Mouse (Mus musculus) c-Kit-positive CD71-negative TER-119-negative erythroid progenitor cells, embryonic 14.5 days (primary cell): ENCODE measurements around the gene Zfp280c.
A peak's percentile ranks its signal among the peaks of the same experiment; 100 is the strongest.

Experiments
- DNase-seq: peaks from one replicate; pipeline ENCODE4 v3.0.0-alpha.2; 2013; ENCODE audit warnings: low read depth

The Zfp280c gene

GRCm38 (mm10) chrX:48594099-48594760, at the start of gene Zfp280c:
TSS of gene Zfp280c (minus strand) at chrX:48594504.
- DNase-seq: peak; percentile 30

GRCm38 (mm10) chrX:48637032-48637431, 42.7 kb upstream of the Zfp280c start:
- no peak for DNase-seq

DNA sequence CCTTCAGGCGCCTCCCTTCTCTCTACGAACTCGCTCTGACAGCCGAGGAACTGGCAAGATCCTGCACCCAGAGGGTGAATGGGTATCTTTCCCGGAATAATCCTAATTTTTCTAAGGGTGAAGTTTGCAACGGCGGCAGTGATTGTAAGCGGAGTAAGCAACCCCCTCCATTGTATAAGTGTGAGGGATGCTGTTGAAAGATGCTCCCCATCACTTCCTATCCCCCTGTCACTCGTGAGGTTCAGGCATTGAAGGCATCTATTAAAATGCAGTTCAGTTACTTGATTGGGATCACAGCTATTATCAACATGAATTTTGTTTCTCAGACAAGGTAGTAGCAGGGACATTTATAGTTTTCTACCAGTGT, 29.7 kb upstream of the Zfp280c start:
- no peak for DNase-seq

DNA sequence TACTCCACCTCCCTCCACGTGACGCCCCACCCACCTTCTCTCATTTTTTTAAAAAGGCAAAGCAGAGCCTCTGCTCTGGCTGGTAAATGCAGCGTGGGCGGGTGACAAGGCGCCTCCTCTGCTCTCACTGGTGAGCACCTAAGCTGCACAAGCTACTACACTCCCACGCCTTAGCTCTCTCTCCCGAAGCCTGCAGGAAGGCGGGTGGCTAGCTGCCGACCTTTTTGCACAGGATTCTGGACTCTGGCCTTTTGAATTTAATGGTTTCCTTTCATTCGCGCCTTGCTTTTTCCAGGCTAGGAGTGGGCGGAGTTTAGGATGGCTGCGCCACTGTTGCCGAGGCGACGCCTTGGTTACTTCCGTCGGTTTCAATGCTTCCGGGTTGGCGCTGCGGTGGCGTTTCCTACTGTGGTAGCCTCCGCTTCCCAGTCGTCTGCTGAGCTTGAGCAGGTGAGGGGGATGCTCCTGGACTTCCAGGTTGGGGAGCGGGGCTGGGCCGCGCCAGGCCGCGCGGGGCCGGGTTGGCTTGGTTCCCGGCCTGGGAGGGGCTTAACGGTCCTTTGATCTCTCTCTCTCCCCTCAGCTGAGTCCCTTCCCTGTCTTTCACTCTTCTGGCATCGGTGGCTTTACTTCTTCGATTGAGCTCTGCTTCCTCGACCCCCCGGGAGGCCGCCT, 29.2 kb upstream of the Zfp280c start, which contains the start of gene Slc25a14:
Gene Slc25a14 (plus strand): TSS at position 35 of the 675 bp plus-strand sequence.
- peak; percentile 55 for DNase-seq

DNA sequence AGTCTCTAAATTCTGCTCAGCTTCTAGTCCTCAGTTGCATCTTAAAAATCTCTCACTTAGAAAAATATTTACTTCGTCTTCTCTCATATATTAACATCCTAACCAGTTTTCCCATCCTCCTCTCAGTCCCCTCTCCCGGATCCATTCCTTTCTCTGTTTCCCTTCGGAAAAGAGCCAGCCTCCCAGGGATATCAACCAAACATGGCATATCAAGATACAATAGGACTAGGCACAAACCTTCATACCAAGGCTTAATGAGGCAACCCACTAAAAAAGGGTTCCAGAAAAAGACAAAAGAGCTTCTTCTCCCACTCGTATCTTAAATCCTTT, 28.7 kb upstream of the Zfp280c start:
- DNase-seq: no peak

DNA sequence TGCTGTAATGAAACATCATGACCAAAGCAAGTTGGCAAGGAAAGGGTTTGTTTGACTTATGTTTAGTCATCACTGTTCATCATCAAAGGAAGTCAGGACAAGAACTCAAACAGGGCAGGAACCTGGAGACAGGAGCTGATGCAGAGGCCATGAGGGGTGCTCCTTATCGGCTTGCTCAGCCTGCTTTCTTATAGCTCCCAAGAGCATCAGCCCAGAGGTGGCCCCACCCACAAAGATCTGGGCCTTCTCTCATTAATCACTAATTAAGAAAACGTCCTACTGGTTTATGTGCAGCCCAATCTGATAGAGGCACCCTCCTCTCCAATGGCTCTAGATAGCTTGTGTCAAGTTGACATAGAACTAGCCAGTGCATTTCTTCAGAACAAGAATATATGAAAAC, 10.6 kb upstream of the Zfp280c start:
- no peak for DNase-seq

GRCm38 (mm10) chrX:48596906-48597305, 2.6 kb upstream of the Zfp280c start:
- DNase-seq: no peak

DNA sequence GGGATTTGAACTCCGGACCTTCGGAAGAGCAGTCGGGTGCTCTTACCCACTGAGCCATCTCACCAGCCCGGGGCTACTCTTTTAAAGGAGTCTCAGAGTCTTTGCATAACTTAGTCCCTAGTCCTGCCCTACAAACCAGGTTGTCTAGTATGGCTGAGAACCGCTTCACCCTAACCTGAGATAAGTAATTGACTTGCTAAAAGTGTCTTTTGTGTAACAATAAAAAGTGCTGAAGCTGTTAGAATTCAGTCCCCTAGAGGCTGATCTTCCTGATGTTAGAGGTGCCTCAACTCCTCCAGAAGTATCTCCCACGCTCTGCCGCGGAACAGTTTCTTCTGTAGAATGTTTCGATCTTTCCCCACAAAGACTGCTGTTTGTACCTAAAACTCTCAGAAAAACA, 1.7 kb upstream of the Zfp280c start:
- DNase-seq: no peak

GRCm38 (mm10) chrX:48593721-48594098, 594 bp downstream of the Zfp280c start:
- no peak for DNase-seq

DNA sequence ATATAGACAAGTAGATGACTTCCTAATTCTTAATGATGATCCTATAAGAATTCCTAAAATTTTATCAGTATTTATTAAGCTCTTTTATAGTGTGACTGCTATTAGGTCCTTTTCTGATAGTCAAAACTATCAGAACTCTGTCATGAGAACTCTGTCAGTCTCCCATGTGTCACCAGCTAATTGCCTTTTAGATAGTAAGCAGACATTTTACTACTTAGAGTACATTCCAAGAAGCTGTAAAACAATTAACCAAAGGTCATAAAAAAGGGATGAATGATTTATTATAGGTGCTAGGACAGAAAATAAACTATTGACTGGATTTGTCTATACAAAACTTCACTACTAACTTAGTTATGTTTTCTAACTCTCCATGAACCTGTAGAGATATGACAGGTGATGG, 11.0 kb downstream of the Zfp280c start:
- no peak for DNase-seq

DNA sequence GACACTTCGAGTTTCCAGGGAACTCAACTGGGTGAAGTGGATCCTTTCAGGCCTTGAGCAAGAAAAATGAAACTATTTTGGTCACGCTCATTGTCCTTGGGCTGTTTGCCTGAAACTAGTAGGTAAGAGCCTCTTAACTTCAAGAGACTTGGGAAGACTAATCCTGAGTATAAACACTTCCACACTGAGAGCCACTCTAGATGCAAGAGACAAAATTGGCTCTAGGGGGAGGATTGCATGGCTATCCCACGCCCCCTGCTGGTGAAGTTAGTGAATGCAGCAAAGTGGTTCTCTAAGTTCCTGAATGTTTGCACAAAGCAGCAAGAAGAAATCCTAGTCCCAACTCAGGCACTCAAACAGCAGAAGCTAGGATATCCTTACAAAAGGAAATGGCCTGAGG, 62.1 kb downstream of the Zfp280c start:
- peak; percentile 57 for DNase-seq

- DNase-seq: no peak
Observed at GRCm38 (mm10) chrX:48526435-48526834, 67.9 kb downstream of the Zfp280c start.

DNA sequence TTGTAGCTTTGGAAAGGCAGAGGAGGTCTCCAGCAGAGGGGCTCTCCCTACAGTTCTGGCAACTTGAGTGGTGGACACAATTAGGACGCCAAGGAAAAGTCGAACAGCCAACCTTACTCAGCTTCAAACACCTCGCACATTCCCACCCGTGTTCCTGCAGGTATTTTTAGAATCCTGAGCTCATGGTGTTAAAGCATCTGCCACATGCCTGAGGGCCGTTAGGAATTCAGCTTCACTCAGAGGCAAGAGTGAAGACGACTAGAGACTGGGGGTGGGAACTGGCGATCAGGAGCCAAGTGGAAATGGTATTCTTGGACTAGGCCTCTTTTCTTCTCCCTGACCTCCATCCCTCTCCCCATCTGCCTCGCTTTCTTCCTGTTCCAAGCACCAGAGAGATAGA, 68.4 kb downstream of the Zfp280c start:
- DNase-seq: no peak

GRCm38 (mm10) chrX:48525332-48525731, 69.0 kb downstream of the Zfp280c start:
- no peak for DNase-seq

GRCm38 (mm10) chrX:48523512-48523911, 70.8 kb downstream of the Zfp280c start:
- DNase-seq: no peak

- DNase-seq: no peak
Observed at GRCm38 (mm10) chrX:48521651-48522050, 72.7 kb downstream of the Zfp280c start.

DNA sequence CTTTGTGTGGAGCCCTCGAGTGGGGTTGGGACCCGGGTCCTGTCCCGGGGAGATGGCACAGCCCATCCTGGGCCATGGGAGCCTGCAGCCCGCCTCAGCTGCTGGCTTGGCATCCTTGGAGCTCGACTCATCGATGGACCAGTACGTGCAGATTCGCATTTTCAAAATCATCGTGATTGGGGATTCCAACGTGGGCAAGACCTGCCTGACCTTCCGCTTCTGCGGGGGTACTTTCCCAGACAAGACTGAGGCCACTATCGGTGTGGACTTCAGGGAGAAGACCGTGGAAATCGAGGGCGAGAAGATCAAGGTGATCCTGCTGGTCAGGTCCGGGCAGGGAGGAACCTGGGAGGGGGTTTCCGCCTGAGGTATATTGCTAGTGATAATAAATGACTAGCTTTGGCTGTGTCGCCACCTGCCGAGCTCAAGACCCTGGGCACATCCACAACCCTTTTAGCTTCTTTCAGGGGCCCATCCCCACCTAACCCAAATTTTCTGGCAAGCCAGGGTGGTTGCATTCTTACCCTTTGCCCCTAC, 74.7 kb downstream of the Zfp280c start:
- no peak for DNase-seq

DNA sequence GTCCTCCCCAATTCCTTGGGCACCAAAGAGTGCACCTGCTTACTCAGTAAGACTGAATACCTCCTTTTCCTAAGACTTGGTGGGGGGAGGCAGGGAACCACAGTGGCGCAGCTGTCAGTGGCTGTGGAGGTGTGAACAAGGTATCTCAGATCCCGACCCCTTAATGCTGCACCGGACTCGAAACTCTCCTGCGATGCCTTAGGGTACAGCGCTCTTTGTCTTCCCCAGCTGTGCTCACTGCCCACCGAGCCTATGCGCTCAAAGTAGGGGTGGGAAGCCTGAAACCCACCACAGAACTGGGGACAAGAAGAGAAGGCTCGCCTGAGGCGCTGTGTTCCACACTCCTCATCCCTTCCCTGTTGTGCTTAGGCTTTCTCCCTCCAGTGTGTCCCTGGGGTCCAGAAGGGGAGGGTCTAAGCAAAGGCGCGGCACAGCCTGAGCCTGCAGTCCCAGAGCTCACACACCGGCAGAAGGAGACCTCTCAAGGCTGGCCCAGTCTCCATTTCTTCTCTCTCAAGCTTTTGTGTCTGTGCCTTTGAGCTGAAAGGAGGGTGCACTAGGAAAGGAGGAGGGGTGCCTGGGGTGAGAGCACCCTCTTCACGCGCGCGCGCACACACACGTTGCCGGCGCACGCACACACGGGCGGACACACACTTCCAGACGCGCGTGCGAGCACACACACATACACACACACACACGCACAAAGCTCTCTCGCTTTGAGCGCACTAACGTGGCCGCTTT, 75.3 kb downstream of the Zfp280c start, which contains the start of gene Rab33a:
Gene Rab33a (plus strand): TSS at position 478 of the 741 bp plus-strand sequence.
- no peak for DNase-seq

- DNase-seq: no peak
Observed at GRCm38 (mm10) chrX:48518211-48518807, 76.0 kb downstream of the Zfp280c start.

DNA sequence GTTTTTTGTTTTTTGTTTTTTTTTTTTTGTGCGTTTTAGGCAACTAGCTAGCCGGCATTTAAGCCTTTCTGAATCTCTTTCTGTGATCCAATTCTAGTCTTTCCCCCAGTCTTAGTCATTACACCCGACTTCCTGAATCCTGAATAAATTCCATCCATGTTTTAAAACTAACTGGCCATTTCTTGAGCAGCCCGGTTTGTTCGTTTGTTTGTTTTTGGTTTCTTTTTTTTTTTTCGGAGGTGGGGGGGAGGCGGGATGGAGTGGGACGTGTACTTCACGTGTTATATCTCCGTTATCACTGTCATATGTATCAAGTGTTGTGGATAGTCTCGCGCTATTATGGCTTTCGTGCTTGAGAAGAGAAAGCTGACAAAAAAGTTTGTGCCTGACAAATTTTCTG, 80.5 kb downstream of the Zfp280c start:
- DNase-seq: no peak

DNA sequence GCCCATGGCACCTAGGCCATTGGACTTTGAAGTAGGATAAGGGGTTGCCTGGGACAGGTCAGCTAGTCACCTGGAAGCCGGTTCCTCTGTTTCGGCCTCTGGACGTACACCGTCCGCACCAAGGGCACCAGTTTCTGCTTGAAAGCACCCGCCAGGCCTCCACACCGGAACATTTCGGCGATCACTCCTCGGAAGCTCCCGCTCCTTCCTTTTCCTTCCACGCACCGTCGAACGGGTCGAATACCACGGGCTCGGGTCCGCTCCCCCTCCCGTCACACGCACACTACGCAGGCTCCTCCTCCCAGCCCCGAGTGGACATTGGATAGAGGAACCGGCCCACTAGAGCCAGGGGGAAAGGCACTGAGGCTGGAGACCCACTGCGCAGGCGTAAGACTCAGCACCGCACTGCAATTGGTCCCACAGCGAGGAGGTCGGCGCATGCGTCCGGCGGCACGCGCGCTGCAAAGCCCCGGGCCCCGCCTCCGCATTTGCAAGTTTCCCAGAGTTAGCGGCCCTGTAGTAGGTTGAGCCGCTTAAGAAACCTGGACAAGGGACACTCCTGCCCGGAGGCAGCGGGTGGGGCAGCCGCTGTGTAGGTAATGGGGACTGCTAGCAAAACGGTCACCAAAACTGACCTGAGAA, 81.0 kb downstream of the Zfp280c start, which contains the start of gene Aifm1:
Gene Aifm1 (minus strand): TSS at position 398 of the 642 bp plus-strand sequence.
- DNase-seq: peak; percentile 77

GRCm38 (mm10) chrX:48493763-48494162, 100.5 kb downstream of the Zfp280c start:
- no peak for DNase-seq
